Mouse (Mus musculus) brain, embryonic 14.5 days (tissue): ENCODE measurements around the gene C1ql3. TPM values are rescaled to one million over a fixed set of nuclear protein-coding genes. Genes with fewer than 3 reads are reported as not detected.
A peak's percentile ranks its signal among the peaks of the same experiment; 100 is the strongest.

Experiments
- DNase-seq: peaks from one replicate; pipeline ENCODE4 v3.0.0-alpha.2; 2011; ENCODE audit warnings: low read depth
- CTCF ChIP-seq: fragments of 200-500 bp; IDR thresholded peaks from 2 replicates; pipeline ENCODE4 v1.5.1; 2012; ENCODE audit warnings: inconsistent platforms, mild to moderate bottlenecking, moderate library complexity, borderline replicate concordance; ENCODE audit not compliant: insufficient read depth, insufficient read length; ENCODE audit errors: extremely low read depth
- POLR2A ChIP-seq: fragments of 200-500 bp; IDR thresholded peaks from 2 replicates; pipeline ENCODE4 v1.6.1; 2012; ENCODE audit warnings: mild to moderate bottlenecking, inconsistent platforms, borderline replicate concordance; ENCODE audit not compliant: poor library complexity, insufficient read depth, insufficient read length, severe bottlenecking; ENCODE audit errors: extremely low read depth
- polyA plus RNA-seq: library from polyadenylated mRNA; depleted of rRNA; stranded (reverse); fragments of >200 nt; gene quantifications from 2 replicates; pipeline ENCODE4 v1.2.3, GENCODE M21; 2012; rRNA removed

The C1ql3 gene
- polyA plus RNA-seq, 1 experiment, result 6.1 TPM

DNA sequence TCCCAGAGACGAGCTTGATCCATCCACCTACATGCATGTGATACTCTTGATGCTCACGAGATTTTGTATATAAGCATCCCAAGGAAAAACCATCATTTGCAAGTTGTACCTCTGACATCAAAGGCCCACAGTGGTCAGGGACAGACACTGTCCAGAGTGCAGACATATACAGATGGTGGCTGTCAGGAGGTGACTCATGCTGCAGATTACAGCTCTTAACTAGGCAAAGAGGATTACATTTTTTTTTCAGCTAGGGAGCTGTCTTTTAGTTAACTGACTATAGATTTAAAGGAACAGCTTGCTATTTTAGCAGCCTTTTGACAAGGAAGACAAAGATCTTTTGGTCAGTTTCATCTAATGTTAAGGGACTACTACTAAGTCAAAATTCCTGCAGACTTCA, 11.6 kb downstream of the C1ql3 start:
- no peak for DNase-seq
- no peak for TF ChIP-seq POLR2A
- no peak for TF ChIP-seq CTCF

DNA sequence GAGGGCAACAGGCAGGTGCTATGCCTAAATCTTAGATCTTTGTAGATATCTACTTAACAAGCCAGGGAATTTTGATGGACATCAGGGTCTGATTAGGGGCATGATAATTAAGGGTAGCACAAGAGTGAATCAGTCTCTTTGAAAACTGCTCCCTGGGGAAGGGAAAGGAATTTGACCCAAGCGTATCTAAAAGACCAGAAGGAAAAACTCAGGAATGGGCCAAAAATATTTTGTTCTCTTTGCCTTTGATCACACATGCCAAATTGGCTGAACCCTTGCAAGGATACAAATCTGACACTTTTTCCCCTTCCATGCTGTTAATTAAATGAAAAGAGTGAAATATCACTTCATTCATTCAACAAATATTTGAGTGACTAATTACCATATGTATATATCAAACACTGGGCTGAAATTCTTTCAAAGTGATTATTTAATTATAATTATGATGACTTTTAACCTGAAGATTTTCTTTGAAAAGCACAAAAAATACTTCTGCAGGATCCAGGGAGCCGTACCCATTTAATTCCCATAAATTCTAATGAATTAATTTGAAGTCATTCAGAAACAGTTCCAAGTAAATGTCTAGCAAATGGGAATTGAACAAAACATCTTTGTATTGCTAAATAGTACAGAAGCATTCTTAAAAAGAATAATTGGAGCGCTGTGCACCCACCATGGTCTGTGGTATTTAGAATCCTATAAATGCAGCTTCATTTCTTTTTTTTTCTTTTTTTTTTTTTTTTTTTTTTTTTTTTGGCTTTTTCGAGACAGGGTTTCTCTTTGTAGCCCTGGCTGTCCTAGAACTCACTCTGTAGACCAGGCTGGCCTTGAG, 26.5 kb downstream of the C1ql3 start:
- peak; percentile 88 for DNase-seq
- TF ChIP-seq CTCF (no peak), POLR2A (no peak)

DNA sequence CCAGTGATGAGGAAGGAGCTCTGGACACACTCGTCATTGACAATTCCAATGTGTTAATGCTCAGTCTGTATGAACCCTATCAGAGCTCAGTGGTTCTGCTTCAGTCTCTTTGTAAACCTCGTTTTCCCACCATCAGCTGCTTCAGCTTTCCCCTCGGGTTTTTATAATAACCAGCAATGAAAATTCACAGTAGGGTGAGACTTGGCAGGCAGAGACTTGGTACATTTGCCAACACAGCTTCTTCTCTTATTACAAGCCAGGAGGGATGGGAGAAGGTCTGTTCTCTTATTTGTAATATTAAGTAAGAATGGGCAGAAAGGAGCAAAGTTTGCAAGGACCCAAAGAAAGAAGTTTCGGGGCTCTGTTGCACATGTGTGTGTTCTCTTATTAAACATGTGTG, 32.8 kb downstream of the C1ql3 start:
- no peak for TF ChIP-seq CTCF
- TF ChIP-seq POLR2A, result no peak
- peak; percentile 63 for DNase-seq

DNA sequence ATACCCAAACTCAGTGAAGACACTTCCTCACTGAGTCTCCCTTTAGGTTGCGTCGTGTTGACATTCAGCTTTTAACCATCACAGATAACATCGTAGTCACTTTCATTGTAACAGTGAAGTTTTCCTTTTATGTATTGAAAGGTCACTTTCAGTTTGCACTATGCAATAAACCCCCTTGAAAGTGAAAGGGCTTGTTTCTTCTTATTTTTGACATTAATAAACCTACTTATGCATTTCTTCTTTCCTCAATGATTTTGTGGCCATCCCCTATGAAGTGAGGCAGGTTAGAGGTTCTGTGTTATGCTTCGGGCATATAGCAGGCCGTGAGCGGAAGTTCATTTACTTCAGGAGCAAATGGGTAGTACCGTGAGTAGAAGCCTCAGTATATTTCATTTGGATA, 34.2 kb downstream of the C1ql3 start:
- TF ChIP-seq CTCF, result no peak
- TF ChIP-seq POLR2A, result no peak
- DNase-seq, result no peak

DNA sequence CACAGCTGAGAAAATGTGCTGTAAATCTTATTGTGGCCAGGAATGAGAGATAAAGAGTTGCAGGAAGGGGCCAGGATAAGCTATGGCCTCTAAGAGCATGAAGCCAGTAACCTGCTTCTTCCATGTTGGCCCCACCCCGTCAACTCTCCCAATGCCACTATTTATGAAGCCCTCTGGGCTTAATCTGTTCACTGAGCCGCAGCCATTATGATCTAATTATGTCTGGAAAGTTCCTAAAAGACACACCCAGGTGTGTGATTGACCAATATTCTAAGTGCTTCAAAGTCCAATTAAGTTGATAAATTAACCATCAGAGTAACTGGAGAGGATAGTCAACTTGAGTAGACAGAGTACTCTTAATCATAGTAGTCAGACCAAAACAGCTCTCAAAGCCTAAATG, 37.9 kb downstream of the C1ql3 start:
- TF ChIP-seq POLR2A (no peak), CTCF (no peak)

DNA sequence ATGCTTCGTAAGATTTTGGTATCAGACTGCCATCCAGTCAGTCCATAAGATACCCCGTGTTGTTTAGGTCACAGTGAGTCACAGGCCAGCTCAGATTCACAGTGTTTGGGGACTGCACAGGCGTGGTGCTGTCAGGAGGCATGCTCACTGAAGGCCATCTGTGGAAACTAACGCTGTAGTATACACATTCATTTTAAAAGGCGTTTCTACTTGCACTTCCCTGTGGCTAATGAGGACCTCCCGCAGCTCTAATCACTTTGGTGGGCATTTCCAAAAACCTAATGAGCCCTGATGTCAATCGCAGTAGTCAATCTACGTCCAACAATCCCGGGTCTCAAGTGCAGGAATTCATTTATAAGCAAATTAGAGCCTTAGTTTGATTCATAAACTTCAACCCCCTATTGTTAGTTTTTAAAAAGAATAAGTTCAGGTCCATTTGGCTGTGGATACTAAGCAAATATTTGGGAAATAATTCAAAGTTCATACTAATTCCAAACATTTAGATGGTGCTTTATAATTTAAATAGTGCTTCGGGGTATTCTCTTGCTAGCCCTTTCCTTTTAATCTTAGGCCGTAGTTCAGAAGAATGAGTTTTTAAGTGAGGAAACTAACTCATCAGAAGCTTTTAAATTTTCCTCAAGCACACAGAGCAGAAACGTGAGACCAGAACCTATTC, 41.4 kb downstream of the C1ql3 start:
- TF ChIP-seq CTCF (no peak), POLR2A (no peak)
- peak; percentile 95 for DNase-seq

More for the DNA sequence above, 37.9 kb downstream of the C1ql3 start:
- no peak for DNase-seq

DNA sequence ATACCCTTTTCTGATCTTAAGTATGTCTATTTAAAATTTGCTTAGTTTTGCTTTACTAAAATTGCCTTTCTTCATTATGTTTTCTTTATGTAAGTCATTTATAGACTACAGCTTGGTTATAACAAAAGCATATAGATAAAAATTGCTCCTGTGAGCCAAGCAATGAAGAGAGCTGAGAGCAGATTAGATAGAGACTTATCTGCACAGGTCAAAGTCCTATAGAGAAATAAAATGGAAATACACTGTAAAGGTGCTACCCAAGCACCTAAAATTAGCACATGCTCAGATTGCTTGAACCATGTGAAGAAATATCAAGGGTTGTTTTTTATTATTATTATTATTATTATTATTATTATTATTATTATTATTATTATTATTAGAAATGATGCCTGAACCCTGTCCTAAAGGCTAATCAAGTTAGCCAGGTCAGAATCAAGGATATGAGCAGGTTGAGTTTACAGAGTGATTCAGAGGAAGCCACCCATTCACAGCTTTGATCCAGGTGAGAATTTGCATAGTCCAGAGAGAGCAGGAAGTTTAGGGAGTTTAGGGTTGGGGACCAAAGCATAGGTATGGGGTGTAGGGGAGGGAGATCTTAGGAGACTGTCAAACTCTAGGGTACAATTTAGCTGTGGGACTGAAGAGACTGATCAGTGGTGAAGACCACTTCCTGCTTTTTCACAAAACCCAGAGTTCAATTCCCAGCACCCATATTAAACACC, 54.7 kb downstream of the C1ql3 start:
- DNase-seq, result no peak
- TF ChIP-seq POLR2A, result no peak
- no peak for TF ChIP-seq CTCF

Other genes with a start within 250 kb of the C1ql3 start
- 2.9 and 4.3 TPM in 2 replicates for gene Pter, start 87.8 kb downstream of the C1ql3 start, polyA plus RNA-seq